Mouse (Mus musculus) gonadal fat pad, adult 2 months (tissue): Measurements from ENCODE around the gene H2al1f. TPM values are rescaled to one million over a fixed set of nuclear protein-coding genes. Genes with fewer than 3 reads are reported as not detected.
A peak's percentile ranks its signal among the peaks of the same experiment; 100 is the strongest.
"Not testable (repeated sequence)": the region's sequence is repeated elsewhere in the genome, so short reads cannot be mapped to it uniquely, and the experiment has no call there.

ENCODE experiments used
- DNase-seq: peaks from one replicate; pipeline ENCODE4 v3.0.0-alpha.2; 2012; ENCODE audit warnings: low read depth
- polyA plus RNA-seq: library from polyadenylated mRNA; depleted of rRNA; stranded (reverse); fragments of >200 nt; gene quantifications from 2 replicates; pipeline ENCODE4 v1.2.3, GENCODE M21; 2012; rRNA removed

Gene H2al1f
- not detected in 2 replicates for polyA plus RNA-seq

DNA sequence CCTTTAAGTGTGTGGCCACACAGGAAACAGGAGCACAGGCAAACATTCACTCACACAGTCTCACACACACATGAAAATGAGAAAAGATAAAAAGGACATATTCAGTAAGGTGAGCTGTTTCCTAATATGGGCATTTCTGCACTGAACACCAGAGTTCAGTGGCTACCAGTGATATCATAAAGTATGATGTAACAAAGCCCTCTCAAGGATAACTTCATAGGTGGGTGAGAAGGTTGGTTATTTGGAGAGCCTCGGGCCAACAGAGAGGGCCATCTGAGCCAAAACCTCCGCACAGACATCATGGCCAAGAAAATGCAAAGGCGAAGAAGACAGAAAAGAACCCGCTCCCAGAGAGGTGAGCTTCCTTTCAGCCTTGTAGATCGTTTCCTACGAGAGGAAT lies at the start of gene H2al1f:
H2al1f (plus strand) TSS at position 301 of the 400 bp plus-strand sequence.
- DNase-seq, result not testable (repeated sequence)

GRCm38 (mm10) chrX:11267791-11268190 lies 47.2 kb upstream of the H2al1f start:
- no peak for DNase-seq

DNA sequence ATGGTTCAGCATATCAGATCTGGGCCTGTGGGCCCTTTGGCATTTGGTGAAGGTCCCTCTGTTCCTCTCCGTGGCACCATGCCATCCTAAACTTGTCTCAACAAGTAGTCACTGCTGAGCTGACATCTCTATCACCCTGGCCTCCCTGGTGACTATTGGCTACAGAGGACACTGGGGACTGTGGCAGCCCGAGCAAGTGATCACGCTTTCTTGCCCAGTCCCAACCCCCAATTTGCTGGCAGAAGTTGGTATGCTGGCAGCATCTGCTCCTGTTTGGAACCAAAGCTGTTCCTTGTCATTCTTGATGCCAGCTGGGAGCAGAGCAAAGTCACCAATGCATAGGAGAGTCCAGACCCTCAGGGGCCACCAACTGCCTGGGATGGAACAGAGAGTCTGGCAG lies 45.9 kb upstream of the H2al1f start:
- peak; percentile 23 for DNase-seq

DNA sequence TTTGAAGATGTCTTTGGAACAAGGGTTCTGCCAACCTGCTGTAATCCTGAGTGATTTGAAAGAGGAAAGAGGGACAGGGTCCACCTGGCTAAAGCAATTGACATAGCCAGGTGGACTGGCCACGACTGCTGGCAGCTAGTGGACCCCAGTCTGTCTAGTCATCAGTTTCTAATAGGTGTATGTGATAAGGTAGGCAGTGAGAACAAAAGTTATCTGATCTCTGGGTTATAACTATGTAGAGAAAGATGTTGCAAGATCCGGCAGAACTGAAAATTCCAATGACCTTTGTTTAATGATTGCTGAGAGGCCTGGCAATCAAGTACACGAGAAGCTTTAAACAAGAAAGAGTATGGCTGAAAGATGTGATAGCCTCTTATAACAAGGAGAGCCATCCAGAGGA lies 41.8 kb upstream of the H2al1f start:
- no peak for DNase-seq

- no peak for DNase-seq
Observed at GRCm38 (mm10) chrX:11277083-11277482, 37.9 kb upstream of the H2al1f start.

DNA sequence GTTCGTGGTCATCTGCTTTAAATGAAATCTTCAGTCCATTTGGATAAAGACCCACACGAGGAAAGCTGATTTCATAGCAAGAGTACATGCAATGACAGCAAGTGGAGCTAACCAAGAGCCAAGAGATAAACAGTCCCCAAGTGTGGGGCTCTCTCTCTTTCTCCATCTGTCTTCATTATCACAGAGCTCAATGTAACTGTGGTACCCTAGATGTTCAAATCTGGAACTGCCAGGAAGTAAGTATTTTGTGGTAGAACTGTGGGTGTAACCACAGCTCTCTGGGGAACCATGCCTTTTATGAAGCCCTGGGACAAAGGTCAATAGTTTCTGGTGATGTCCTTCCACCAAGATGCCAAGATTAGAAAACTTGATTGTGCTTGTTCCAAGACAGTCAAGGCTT lies 34.2 kb upstream of the H2al1f start:
- no peak for DNase-seq

- DNase-seq, result no peak
Observed at GRCm38 (mm10) chrX:11288306-11288882, 26.6 kb upstream of the H2al1f start.

DNA sequence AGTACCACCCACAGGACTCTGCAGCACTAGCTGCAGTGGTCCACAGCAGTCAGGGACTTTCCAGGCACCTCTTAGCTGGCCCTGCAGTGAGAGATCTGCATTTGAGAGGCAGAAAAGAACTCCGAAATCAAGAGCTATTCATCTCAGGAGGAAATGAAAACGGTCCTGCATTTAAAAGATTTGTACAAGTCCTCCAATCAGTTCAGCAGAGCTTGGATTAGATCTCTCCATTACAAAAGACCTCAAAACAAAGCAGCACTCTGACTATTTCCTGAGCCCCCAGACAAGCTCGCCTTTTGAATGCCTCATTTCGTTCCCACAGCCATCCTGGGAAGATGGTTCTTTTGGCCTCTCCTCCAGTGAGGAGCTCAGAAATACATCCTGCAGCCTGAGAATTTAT lies 25.7 kb upstream of the H2al1f start:
- no peak for DNase-seq

- DNase-seq, result not testable (repeated sequence)
Observed at GRCm38 (mm10) chrX:11298957-11299356, 16.0 kb upstream of the H2al1f start, which contains the start of gene H2al1a. Gene H2al1a, plus strand, starts transcription at chrX:11299257.

DNA sequence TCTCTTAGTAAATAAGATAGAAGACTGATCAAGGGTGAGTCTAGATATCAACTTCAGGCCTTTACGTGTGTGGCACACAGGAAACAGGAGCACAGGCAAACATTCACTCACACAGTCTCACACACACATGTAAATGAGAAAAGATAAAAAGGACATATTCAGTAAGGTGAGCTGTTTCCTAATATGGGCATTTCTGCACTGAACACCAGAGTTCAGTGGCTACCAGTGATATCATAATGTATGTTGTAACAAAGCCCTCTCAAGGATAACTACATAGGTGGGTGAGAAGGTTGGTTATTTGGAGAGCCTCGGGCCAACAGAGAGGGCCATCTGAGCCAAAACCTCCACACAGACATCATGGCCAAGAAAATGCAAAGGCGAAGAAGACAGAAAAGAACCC lies 12.8 kb upstream of the H2al1f start, which contains the start of gene H2al1b:
H2al1b (plus strand) TSS at position 301 of the 400 bp plus-strand sequence.
- not testable (repeated sequence) for DNase-seq

- DNase-seq, result not testable (repeated sequence)
Observed at GRCm38 (mm10) chrX:11305355-11305754, 9.6 kb upstream of the H2al1f start, which contains the start of gene H2al1c. Gene H2al1c, plus strand, starts transcription at chrX:11305655.

DNA sequence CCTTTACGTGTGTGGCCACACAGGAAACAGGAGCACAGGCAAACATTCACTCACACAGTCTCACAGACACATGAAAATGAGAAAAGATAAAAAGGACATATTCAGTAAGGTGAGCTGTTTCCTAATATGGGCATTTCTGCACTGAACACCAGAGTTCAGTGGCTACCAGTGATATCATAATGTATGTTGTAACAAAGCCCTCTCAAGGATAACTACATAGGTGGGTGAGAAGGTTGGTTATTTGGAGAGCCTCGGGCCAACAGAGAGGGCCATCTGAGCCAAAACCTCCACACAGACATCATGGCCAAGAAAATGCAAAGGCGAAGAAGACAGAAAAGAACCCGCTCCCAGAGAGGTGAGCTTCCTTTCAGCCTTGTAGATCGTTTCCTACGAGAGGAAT lies 6.4 kb upstream of the H2al1f start, which contains the start of gene H2al1d:
H2al1d (plus strand) TSS at position 301 of the 400 bp plus-strand sequence.
- DNase-seq, result not testable (repeated sequence)

- DNase-seq, result not testable (repeated sequence)
Observed at GRCm38 (mm10) chrX:11311634-11312033, 3.3 kb upstream of the H2al1f start, which contains the start of gene H2al1e. Gene H2al1e, plus strand, starts transcription at chrX:11311934.

DNA sequence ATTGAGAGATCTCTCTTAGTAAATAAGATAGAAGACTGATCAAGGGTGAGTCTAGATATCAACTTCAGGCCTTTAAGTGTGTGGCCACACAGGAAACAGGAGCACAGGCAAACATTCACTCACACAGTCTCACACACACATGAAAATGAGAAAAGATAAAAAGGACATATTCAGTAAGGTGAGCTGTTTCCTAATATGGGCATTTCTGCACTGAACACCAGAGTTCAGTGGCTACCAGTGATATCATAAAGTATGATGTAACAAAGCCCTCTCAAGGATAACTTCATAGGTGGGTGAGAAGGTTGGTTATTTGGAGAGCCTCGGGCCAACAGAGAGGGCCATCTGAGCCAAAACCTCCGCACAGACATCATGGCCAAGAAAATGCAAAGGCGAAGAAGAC lies 3.0 kb downstream of the H2al1f start, which contains the start of gene H2al1g:
H2al1g (plus strand) TSS at position 301 of the 400 bp plus-strand sequence.
- DNase-seq, result not testable (repeated sequence)

- not testable (repeated sequence) for DNase-seq
Observed at GRCm38 (mm10) chrX:11321192-11321591, 6.2 kb downstream of the H2al1f start, which contains the start of gene H2al1h. Gene H2al1h, plus strand, starts transcription at chrX:11321492.

DNA sequence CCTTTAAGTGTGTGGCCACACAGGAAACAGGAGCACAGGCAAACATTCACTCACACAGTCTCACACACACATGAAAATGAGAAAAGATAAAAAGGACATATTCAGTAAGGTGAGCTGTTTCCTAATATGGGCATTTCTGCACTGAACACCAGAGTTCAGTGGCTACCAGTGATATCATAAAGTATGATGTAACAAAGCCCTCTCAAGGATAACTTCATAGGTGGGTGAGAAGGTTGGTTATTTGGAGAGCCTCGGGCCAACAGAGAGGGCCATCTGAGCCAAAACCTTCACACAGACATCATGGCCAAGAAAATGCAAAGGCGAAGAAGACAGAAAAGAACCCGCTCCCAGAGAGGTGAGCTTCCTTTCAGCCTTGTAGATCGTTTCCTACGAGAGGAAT lies 9.4 kb downstream of the H2al1f start, which contains the start of gene H2al1i:
H2al1i (plus strand) TSS at position 301 of the 400 bp plus-strand sequence.
- not testable (repeated sequence) for DNase-seq

GRCm38 (mm10) chrX:11327522-11327921 lies 12.6 kb downstream of the H2al1f start, which contains the start of gene H2al1j:
Gene H2al1j, plus strand, starts transcription at chrX:11327822.
- DNase-seq, result not testable (repeated sequence)

- DNase-seq, result no peak
Observed at GRCm38 (mm10) chrX:11345762-11346161, 30.8 kb downstream of the H2al1f start.

- no peak for DNase-seq
Observed at GRCm38 (mm10) chrX:11346756-11347155, 31.8 kb downstream of the H2al1f start.

GRCm38 (mm10) chrX:11360823-11361222 lies 45.9 kb downstream of the H2al1f start:
- no peak for DNase-seq

DNA sequence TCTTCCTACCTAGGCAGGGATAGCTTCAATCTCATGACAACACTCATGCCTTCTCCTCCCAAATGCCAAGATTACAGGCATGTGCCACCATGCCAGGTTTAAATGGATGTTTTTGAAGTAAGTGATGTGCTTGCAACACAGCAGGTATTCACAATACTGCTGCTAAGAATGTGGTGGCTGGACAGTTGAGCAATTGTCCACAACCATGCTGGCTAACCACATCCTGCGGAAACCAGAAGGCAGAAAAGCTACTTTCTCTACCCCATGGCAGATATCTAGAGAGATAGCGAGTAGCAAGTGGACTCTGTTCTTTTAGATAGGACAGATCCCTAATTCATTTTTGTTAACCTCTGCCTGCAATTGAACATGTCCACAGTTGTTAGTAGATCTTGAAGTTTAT lies 46.3 kb downstream of the H2al1f start:
- no peak for DNase-seq

DNA sequence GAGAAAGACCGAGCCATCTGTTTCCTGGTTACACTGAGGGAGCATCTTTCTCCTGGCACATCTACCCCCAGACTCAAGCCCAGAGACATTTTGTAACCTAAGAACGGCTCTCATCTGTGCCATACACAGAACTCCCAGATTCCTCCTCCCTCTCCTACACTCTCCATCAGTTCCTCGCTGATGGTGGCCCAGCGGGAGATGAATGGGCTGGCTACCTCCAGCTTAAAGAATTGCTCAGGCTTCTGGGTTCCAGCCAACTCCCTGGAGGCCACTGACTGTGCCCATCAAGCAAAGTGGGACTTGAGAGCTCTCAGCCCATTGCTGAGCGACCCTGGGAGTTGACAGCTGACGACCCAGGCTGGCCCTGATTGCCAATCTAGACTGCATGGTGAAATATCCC lies 48.9 kb downstream of the H2al1f start:
- DNase-seq, result no peak
